In genomic region chr2:154891585-154891984, GRCm38 (mm10) we compare ENCODE assay signal across 8 mouse cellular contexts. TPM values are rescaled to one million over a fixed set of nuclear protein-coding genes. Genes with fewer than 3 reads are reported as not detected.
DNase-seq lines count a peak whose midpoint lies in the region; ATAC-seq lines count a peak whose summit lies in the region.

No protein-coding gene starts in this region.

- peak overlapping the region; percentile 88 for H3K27ac ChIP-seq in kidney, embryonic 16.5 days (ENCODE audit: low read length)
- H3K27ac ChIP-seq in hindbrain, embryonic 13.5 days = no peak overlapping the region
- no peak overlapping the region for H3K27ac ChIP-seq in midbrain, embryonic 14.5 days (replicated peaks; ENCODE audit: low read depth, low read length)

- H3K4me2 ChIP-seq in kidney, embryonic 16.5 days (replicated peaks; ENCODE audit: low read depth, low read length) = peak overlapping the region; percentile 77
- H3K4me2 ChIP-seq in hindbrain, embryonic 13.5 days = peak overlapping the region; percentile 85
- H3K4me2 ChIP-seq in midbrain, embryonic 14.5 days (ENCODE audit: low read length) = peak overlapping the region; percentile 83

- no peaks in the 10 kb centered on the region for H3K27me3 ChIP-seq in kidney, embryonic 16.5 days (ENCODE audit: insufficient read depth, low read length)
- H3K27me3 ChIP-seq in hindbrain, embryonic 13.5 days = peaks cover 6% of the 10 kb centered on the region
- no peaks in the 10 kb centered on the region for H3K27me3 ChIP-seq in midbrain, embryonic 14.5 days (ENCODE audit: control insufficient read depth, insufficient read depth, low read length)

- no peak for DNase-seq in kidney, postnatal 25 days
- DNase-seq in adipocyte (ENCODE audit: low spot score) = peak; percentile 43
- no peak for DNase-seq in midbrain, embryonic 14.5 days
- no peak for DNase-seq in adrenal gland, adult 8-10 months
- no peak for DNase-seq in spleen, postnatal 4 days (ENCODE audit: low spot score in 2 of 2)
- DNase-seq in natural killer cell, adult 2 months (ENCODE audit: low spot score in 2 of 2) = no peak

- H3K36me3 ChIP-seq in kidney, embryonic 16.5 days (ENCODE audit: insufficient read depth, low read length) = peaks cover 11% of the 10 kb centered on the region
- H3K36me3 ChIP-seq in hindbrain, embryonic 13.5 days = peaks cover 10% of the 10 kb centered on the region
- peaks cover 14% of the 10 kb centered on the region for H3K36me3 ChIP-seq in midbrain, embryonic 14.5 days (ENCODE audit: control insufficient read depth, insufficient read depth, low read length)

- H3K9ac ChIP-seq in kidney, embryonic 16.5 days (replicated peaks; ENCODE audit: low read length) = peak overlapping the region; percentile 95
- peak overlapping the region; percentile 92 for H3K9ac ChIP-seq in hindbrain, embryonic 13.5 days
- H3K9ac ChIP-seq in midbrain, embryonic 14.5 days (replicated peaks; ENCODE audit: low read length) = peak overlapping the region; percentile 83

- ATAC-seq in kidney, embryonic 16.5 days (ENCODE audit: low FRiP score, low TSS enrichment) = no peak
- ATAC-seq in hindbrain, embryonic 13.5 days (ENCODE audit: low FRiP score) = no peak
- ATAC-seq in midbrain, embryonic 14.5 days (ENCODE audit: low FRiP score, low TSS enrichment) = no peak

- H3K4me1 ChIP-seq in kidney, embryonic 16.5 days (ENCODE audit: insufficient read depth, low read length) = peaks cover 6% of the 10 kb centered on the region
- peaks cover 16% of the 10 kb centered on the region for H3K4me1 ChIP-seq in hindbrain, embryonic 13.5 days (replicated peaks)
- H3K4me1 ChIP-seq in midbrain, embryonic 14.5 days (ENCODE audit: control insufficient read depth, insufficient read depth, low read length) = peaks cover 19% of the 10 kb centered on the region

- peak overlapping the region; percentile 96 for H3K4me3 ChIP-seq in kidney, embryonic 16.5 days (ENCODE audit: low read length)
- H3K4me3 ChIP-seq in hindbrain, embryonic 13.5 days = peak overlapping the region; percentile 94
- peak overlapping the region; percentile 91 for H3K4me3 ChIP-seq in midbrain, embryonic 14.5 days (replicated peaks; ENCODE audit: low read depth, low read length)

- WGBS in kidney, embryonic 16.5 days = 6% methylated on average over 2 of the region's 2 CpGs
- 22% methylated on average over 2 of the region's 2 CpGs for WGBS in hindbrain, embryonic 13.5 days
- 19% methylated on average over 2 of the region's 2 CpGs for WGBS in midbrain, embryonic 14.5 days

- no peaks in the 10 kb centered on the region for H3K9me3 ChIP-seq in kidney, embryonic 16.5 days (ENCODE audit: low read length)
- no peaks in the 10 kb centered on the region for H3K9me3 ChIP-seq in hindbrain, embryonic 13.5 days
- H3K9me3 ChIP-seq in midbrain, embryonic 14.5 days (ENCODE audit: control insufficient read depth, low read length) = no peaks in the 10 kb centered on the region

RNA-seq across cellular contexts. Expression of gene Eif2s2, which starts 1.1 kb away (rescaled TPM):
- 70.9 and 78.3 TPM in 2 replicates for polyA plus RNA-seq in kidney, embryonic 16.5 days (2015; fragmentation: Nextera tagmentation; extraction: Ambion mirVana)
- 83.9 and 87.3 TPM in 2 replicates for polyA plus RNA-seq in hindbrain, embryonic 13.5 days (2015; fragmentation: Nextera tagmentation; extraction: Ambion mirVana)
- polyA plus RNA-seq in midbrain, embryonic 14.5 days (2014; fragmentation: Nextera tagmentation; extraction: Ambion mirVana) = 78.8 and 80.1 TPM in 2 replicates
- total RNA-seq in adrenal gland, adult 8-10 months (2022) = 100 to 1,000 TPM in 2 of 4 experiments, 10 to 100 TPM in 2; 89.8 to 123 (median 98.0) TPM
